Mouse (Mus musculus) midbrain, embryonic 10.5 days (tissue): ENCODE data around the gene Uso1. TPM values are rescaled to one million over a fixed set of nuclear protein-coding genes. Genes with fewer than 3 reads are reported as not detected.

ENCODE experiments used
- DNase-seq: peaks from one replicate; pipeline ENCODE4 v3.0.0-alpha.2; 2017; ENCODE audit warnings: low spot score
- H3K27ac ChIP-seq: fragments of 300-500 bp; sonication (generic); replicated peaks from 2 replicates; pipeline ENCODE4 v1.5.1; 2016; ENCODE audit warnings: mild to moderate bottlenecking
- H3K27me3 ChIP-seq: fragments of 300-500 bp; sonication (generic); 2 replicates; pipeline ENCODE4 v1.6.1; 2016; ENCODE audit warnings: low read depth, mild to moderate bottlenecking; ENCODE audit not compliant: poor library complexity, severe bottlenecking
- H3K36me3 ChIP-seq: fragments of 300-500 bp; sonication (generic); 2 replicates; pipeline ENCODE4 v1.6.1; 2016; ENCODE audit warnings: mild to moderate bottlenecking, moderate library complexity
- H3K4me1 ChIP-seq: fragments of 300-500 bp; sonication (generic); 2 replicates; pipeline ENCODE4 v1.6.1; 2016
- H3K4me3 ChIP-seq: fragments of 300-500 bp; sonication (generic); 2 replicates; pipeline ENCODE4 v1.5.1; 2016; ENCODE audit warnings: mild to moderate bottlenecking, moderate library complexity
- H3K9me3 ChIP-seq: fragments of 300-500 bp; sonication (generic); replicated peaks from 2 replicates; pipeline ENCODE4 v1.6.1; 2016; ENCODE audit warnings: mild to moderate bottlenecking
- WGBS: fragments of 180-500 bp; shearing (Covaris S2); methylation state at CpG from one replicate; pipeline ENCODE4 v1.1.7; 2016; 5-methylcytosine and 5-hydroxymethylcytosine counted together
- polyA plus RNA-seq: library from polyadenylated mRNA; unstranded; fragments of >200 nt; fragmentation: Nextera tagmentation; extraction: Ambion mirVana; gene quantifications from 2 replicates; pipeline ENCODE4 v1.2.1, GENCODE M21; 2016

The Uso1 gene
- polyA plus RNA-seq, 1 experiment from 2014 or later: 38.7 TPM

DNA sequence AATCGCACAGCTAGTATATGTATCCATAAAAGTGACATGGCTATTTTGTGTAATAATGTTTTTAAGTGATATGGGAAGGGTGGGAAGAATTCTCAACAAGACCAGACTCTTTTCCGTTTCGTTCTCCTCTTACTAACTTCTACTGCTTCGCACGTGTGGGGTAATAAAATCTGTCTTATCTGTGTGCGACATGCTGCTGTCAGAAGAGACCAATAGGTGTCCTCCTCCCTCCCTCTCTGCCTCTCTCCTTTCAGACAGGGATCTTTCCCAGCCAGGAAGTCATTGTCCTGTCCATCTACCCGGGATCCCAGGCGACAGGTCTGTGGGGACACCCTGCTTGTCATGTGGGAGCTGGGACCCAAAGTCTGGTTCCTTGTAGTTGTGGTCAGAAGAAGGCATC lies 72.5 kb downstream of the Uso1 start:
- Histone ChIP-seq H3K9me3 (no peaks in the 10 kb centered on the region), H3K27ac (no peak overlapping the region), H3K27me3 (no peaks in the 10 kb centered on the region), H3K4me1 (no peaks in the 10 kb centered on the region), H3K4me3 (no peak overlapping the region), H3K36me3 (peaks cover 7% of the 10 kb centered on the region; the same call in 1 of the 2 replicates)
- no peak for DNase-seq
- WGBS: 78% methylated on average over 8 of the region's 8 CpGs

DNA sequence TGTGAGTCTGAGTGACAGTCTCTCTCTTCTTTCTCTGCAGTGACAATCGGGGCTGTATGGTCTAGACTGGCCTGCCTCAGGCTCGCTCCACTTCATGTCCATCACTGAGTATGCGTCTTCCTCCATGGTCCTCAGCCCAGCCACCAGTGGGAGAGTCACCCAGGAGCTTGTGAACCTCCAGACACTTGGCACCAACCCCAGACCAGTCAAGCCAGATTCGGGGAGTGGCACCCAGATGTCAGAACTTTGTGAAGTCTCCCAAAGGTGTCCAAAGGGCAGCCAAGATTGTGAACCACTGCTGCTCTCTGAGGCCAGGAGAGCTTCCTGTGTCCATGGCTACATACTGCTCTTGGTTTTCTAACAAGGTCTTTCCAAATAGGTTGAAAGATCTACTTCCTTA lies 74.5 kb downstream of the Uso1 start:
- 85% methylated on average over 4 of the region's 4 CpGs for WGBS
- Histone ChIP-seq H3K4me1 (no peaks in the 10 kb centered on the region), H3K27ac (no peak overlapping the region), H3K36me3 (no peaks in the 10 kb centered on the region), H3K9me3 (no peaks in the 10 kb centered on the region), H3K4me3 (no peak overlapping the region), H3K27me3 (no peaks in the 10 kb centered on the region)
- no peak for DNase-seq

DNA sequence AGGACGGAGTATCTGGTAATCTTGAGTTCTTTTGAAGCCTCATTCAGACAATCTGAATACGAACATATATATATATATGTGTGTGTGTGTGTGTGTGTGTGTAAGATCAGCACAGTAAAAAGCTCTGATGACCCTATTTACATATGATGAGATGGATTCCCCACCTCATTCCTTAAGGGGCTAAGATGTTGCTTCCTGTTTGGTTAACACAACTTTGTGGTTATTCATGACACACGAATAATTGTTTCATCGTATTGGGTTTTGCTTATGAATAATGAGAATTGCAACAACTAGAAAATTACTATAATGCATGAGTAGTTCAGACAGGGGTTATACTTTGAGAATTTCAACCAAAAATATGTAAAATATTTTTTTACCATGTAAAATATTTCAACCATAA lies 77.6 kb downstream of the Uso1 start, which contains the start of gene U90926:
U90926 (minus strand) TSS at position 101 of the 400 bp plus-strand sequence.
- Histone ChIP-seq H3K27me3 (no peaks in the 10 kb centered on the region), H3K4me3 (no peak within 1 kb of the TSS), H3K27ac (no peak within 1 kb of the TSS), H3K9me3 (no peaks in the 10 kb centered on the region), H3K4me1 (peaks cover 12% of the 10 kb centered on the region), H3K36me3 (no peaks in the 10 kb centered on the region)
- 93% methylated on average over 4 of the region's 4 CpGs for WGBS
- DNase-seq: no peak

DNA sequence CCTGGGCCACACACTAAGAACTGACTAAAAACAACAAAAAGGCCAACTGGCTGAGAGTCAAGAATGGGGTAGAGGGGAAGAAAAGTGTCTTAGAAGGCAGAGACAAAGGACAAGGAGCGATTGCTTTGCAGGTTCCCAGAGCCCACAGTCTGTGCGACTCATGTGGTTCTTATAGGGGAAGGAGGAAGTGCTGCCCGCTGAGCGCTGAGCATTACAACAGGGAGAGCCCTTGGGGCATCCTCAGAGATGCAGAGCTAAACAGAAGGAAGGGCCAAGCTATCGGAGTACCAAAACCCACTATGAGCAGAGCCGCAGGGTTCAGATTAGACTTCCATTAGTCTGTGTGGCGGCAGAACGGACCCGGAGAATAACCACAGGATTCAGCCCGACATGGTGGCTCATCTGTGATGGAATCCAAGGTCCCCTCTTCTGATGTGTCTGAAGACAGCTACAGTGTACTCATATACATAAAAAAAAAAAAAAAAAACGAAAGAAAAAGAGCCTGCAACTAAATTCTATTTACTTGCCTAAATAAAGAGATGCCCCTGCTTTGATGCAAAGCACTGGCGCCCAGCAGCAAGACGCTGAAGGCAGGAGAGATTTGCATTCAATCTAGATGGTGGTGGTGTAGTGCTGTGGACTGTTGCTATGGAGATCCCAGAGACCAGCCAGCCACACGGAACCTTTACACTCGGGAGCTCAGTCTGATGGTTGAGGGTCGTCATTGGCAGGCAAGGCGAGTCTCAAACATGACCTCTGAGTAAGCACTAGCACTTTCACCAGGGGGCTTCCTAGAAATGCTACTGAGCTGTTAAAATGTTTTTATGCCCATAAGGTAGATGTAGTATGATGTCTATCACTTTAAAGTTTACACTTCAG lies 81.4 kb downstream of the Uso1 start:
- WGBS: 42% methylated on average over 17 of the region's 17 CpGs
- Histone ChIP-seq H3K36me3 (no peaks in the 10 kb centered on the region), H3K27ac (peak overlapping the region; percentile 74), H3K4me3 (no peak overlapping the region), H3K27me3 (no peaks in the 10 kb centered on the region), H3K4me1 (peaks cover 12% of the 10 kb centered on the region), H3K9me3 (no peaks in the 10 kb centered on the region)
- DNase-seq: peak; percentile 36

DNA sequence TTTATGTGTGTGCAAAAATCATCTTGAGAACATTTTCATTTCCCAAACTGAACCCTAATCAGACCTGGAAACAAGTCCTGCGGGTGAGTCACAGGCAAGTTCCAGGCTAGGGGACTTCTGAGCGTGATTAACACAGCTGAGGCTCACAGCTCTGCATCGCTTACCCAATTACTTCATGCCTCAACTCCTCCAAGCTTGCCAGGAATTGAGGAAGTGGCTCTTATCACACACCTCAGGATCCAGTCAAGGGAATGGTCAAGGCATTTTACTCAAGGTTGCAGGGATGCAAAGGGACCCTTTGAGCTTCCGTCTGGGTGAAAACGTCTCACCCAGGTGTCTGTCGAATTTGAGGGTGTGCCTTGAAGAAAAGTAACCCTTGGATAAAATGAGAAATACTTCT lies 82.1 kb downstream of the Uso1 start:
- no peak overlapping the region for H3K4me3 ChIP-seq
- 77% methylated on average over 6 of the region's 6 CpGs for WGBS
- no peaks in the 10 kb centered on the region for H3K9me3 ChIP-seq
- no peaks in the 10 kb centered on the region for H3K36me3 ChIP-seq
- H3K27me3 ChIP-seq: no peaks in the 10 kb centered on the region
- DNase-seq: no peak
- H3K27ac ChIP-seq: no peak overlapping the region
- H3K4me1 ChIP-seq: peaks cover 12% of the 10 kb centered on the region

DNA sequence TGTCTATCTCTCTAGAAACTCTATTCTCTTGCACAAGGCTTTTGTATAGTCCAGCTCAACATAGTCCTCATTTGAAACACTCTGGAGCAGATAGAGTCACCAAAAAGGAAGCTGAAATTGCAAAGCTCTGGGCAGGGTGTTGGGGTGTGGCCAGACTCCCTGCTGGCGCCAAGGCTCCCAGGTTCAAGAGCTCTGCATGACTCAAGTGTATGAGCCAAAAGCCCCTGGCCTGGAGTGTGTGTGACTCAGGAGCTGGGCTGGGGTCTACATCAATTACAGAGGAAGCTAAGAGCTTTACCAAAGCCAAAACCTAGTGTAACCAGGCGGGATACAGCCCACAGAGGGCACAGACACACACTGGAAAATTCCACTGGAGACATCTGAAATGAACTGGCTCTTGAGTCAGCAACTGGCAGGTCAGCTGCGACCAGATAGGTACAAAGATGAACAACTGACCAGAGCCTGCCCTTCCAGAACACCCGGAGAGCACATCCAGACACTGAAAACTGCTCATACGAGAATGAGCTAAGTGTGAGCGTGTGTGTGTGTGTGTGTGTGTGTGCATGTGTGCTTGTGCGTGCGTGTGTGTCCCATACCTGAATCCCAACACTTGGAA lies 82.7 kb downstream of the Uso1 start:
- 93% methylated on average over 8 of the region's 8 CpGs for WGBS
- DNase-seq: no peak
- no peaks in the 10 kb centered on the region for H3K9me3 ChIP-seq
- H3K4me1 ChIP-seq: peaks cover 12% of the 10 kb centered on the region
- H3K27ac ChIP-seq: no peak overlapping the region
- no peaks in the 10 kb centered on the region for H3K36me3 ChIP-seq
- no peaks in the 10 kb centered on the region for H3K27me3 ChIP-seq
- no peak overlapping the region for H3K4me3 ChIP-seq

DNA sequence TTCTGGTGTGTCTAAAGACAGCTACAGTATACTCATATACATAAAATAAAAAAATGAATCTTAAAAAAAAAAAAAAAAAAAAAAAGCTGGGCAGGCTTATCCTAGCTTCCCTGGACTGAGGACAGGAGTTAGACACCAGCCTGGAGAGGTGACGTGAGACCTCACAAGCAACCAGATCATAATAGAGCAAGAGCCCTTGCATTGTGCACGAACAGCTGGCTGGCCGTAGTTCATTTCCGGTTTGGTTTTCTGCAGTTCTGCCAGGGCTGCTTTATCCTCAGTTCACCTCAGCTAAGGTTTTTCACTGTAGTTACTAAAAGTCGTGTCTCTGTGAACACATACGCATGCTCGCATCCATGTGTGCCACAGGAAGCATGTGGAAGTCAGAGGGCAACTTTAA lies 90.0 kb downstream of the Uso1 start:
- 92% methylated on average over 7 of the region's 7 CpGs for WGBS
- DNase-seq: no peak

GRCm38 (mm10) chr5:92228776-92229175 lies 91.0 kb downstream of the Uso1 start:
- no peak overlapping the region for H3K4me3 ChIP-seq
- H3K36me3 ChIP-seq: no peaks in the 10 kb centered on the region
- no peak for DNase-seq

More for the DNA sequence above, 90.0 kb downstream of the Uso1 start:
- H3K27ac ChIP-seq: no peak overlapping the region
- no peaks in the 10 kb centered on the region for H3K36me3 ChIP-seq
- H3K4me3 ChIP-seq: no peak overlapping the region
- no peaks in the 10 kb centered on the region for H3K9me3 ChIP-seq
- H3K27me3 ChIP-seq: no peaks in the 10 kb centered on the region
- H3K4me1 ChIP-seq: no peaks in the 10 kb centered on the region

GRCm38 (mm10) chr5:92229514-92229913 lies 91.8 kb downstream of the Uso1 start:
- no peaks in the 10 kb centered on the region for H3K4me1 ChIP-seq
- H3K27ac ChIP-seq: no peak overlapping the region
- H3K36me3 ChIP-seq: no peaks in the 10 kb centered on the region
- H3K9me3 ChIP-seq: no peaks in the 10 kb centered on the region
- no peak overlapping the region for H3K4me3 ChIP-seq
- no peak for DNase-seq
- WGBS: 96% methylated on average over 3 of the region's 3 CpGs
- H3K27me3 ChIP-seq: no peaks in the 10 kb centered on the region

More at GRCm38 (mm10) chr5:92228776-92229175, 91.0 kb downstream of the Uso1 start:
- WGBS: 32% methylated on average over 10 of the region's 10 CpGs
- H3K9me3 ChIP-seq: no peaks in the 10 kb centered on the region
- H3K27me3 ChIP-seq: no peaks in the 10 kb centered on the region
- no peaks in the 10 kb centered on the region for H3K4me1 ChIP-seq
- H3K27ac ChIP-seq: no peak overlapping the region

DNA sequence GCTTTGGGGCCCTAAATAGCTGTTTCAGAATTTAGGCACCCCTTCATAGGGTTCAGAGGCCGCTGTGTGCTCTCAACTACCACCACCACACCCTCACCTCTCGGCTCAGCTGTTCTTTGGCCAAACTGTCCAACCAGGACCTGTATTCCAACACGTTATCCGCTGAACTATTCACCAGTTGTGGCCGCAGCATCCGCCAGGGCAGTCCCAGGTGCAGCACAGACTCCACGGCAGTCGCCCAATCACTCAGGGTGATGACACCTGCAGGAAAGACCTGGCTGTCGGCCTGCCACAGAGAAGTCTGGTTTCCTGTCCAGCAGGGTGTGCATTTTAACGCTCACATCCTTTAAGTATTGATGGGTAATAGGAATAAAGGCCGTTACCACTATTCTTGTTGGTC lies 92.6 kb downstream of the Uso1 start:
- 89% methylated on average over 11 of the region's 11 CpGs for WGBS

GRCm38 (mm10) chr5:92231836-92232235 lies 94.1 kb downstream of the Uso1 start:
- DNase-seq: no peak
- Histone ChIP-seq H3K27me3 (no peaks in the 10 kb centered on the region), H3K27ac (no peak overlapping the region), H3K36me3 (no peaks in the 10 kb centered on the region), H3K9me3 (no peaks in the 10 kb centered on the region), H3K4me3 (no peak overlapping the region), H3K4me1 (no peaks in the 10 kb centered on the region)
- 86% methylated on average over 10 of the region's 10 CpGs for WGBS

More for the DNA sequence above, 92.6 kb downstream of the Uso1 start:
- no peaks in the 10 kb centered on the region for H3K27me3 ChIP-seq
- H3K4me1 ChIP-seq: no peaks in the 10 kb centered on the region
- H3K36me3 ChIP-seq: no peaks in the 10 kb centered on the region
- no peaks in the 10 kb centered on the region for H3K9me3 ChIP-seq
- DNase-seq: no peak
- no peak overlapping the region for H3K27ac ChIP-seq
- no peak overlapping the region for H3K4me3 ChIP-seq

DNA sequence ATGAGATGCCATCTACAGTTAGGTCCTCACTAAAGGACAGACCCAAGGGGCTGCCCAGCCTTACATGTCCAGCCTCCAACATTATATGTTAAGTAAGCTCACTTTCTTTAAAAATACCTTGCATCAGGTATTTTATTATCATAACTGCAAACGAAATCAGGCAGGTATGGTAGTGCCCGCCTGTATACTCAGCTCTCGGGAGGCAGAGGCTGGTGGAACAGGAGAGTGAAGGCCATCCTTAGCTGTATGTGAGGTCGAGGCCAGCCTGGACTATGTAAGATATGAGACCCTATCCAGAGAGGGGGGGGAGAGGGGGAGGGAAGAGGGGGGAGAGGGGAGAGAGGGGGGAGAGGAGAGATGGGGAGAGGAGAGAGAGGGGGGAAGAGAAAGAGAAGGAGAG lies 95.6 kb downstream of the Uso1 start:
- WGBS: 93% methylated on average over 4 of the region's 4 CpGs
- H3K27me3 ChIP-seq: no peaks in the 10 kb centered on the region
- H3K4me3 ChIP-seq: no peak overlapping the region

GRCm38 (mm10) chr5:92234939-92235557 lies 97.3 kb downstream of the Uso1 start:
- 0 out of 2 replicates have a peak, but pooled peaks cover 4% of the 10 kb centered on the region for H3K4me1 ChIP-seq
- H3K27ac ChIP-seq: no peak overlapping the region
- DNase-seq: no peak
- H3K4me3 ChIP-seq: no peak overlapping the region
- no peaks in the 10 kb centered on the region for H3K9me3 ChIP-seq
- no peaks in the 10 kb centered on the region for H3K36me3 ChIP-seq
- 78% methylated on average over 5 of the region's 5 CpGs for WGBS
- no peaks in the 10 kb centered on the region for H3K27me3 ChIP-seq

More for the DNA sequence above, 95.6 kb downstream of the Uso1 start:
- no peak for DNase-seq
- Histone ChIP-seq H3K36me3 (no peaks in the 10 kb centered on the region), H3K4me1 (no peaks in the 10 kb centered on the region), H3K27ac (no peak overlapping the region), H3K9me3 (no peaks in the 10 kb centered on the region)
